Mouse (Mus musculus): ENCODE data around the gene Spata7. TPM values are rescaled to one million over a fixed set of nuclear protein-coding genes. Genes with fewer than 3 reads are reported as not detected.

Gene Spata7
- polyA plus RNA-seq, 1 experiment from 2014 or later: 26.1 TPM

GRCm38 (mm10) chr12:98703961-98704360, 76.0 kb downstream of the Spata7 start:
- H3K36me3 ChIP-seq (ENCODE audit: control insufficient read depth, insufficient read depth, low read length): peaks cover 2% of the 10 kb centered on the region; the same call in 1 of the 2 replicates
- no peak for ATAC-seq (ENCODE audit: insufficient number of reproducible peaks, low FRiP score, low TSS enrichment, low read depth)
- 86% methylated on average over 10 of the region's 10 CpGs for WGBS

DNA sequence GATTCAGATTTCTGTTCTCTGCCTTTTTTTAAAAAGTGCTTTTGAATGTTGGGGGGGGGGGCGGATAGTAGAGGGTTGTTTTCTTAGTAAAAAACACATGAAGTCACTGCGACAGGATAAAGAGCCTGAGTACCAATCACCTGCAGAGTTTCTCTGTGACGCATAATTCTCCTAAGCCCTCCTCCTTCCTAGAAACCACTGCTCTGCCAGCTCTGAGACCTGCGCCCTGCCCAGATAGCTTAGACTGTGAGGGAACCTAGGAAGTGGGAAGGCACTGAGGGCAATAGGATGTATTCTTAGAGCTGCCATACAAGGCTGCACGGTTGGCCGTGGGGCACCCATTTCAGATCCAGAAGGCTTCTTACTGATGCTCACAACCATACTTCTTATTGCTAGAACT, 84.9 kb downstream of the Spata7 start:
- Histone ChIP-seq H3K27ac (replicated peaks; ENCODE audit: low read depth, low read length) (no peak overlapping the region), H3K9me3 (ENCODE audit: control insufficient read depth, low read length) (no peaks in the 10 kb centered on the region), H3K27me3 (ENCODE audit: control insufficient read depth, insufficient read depth, low read length) (no peaks in the 10 kb centered on the region), H3K9ac (ENCODE audit: low read length) (no peak overlapping the region), H3K4me2 (ENCODE audit: low read depth, severe bottlenecking) (no peak overlapping the region), H3K36me3 (ENCODE audit: control insufficient read depth, insufficient read depth, low read length) (no peaks in the 10 kb centered on the region), H3K4me3 (ENCODE audit: low read depth, low read length) (no peak overlapping the region), H3K4me1 (ENCODE audit: control insufficient read depth, insufficient read depth, low read length) (no peaks in the 10 kb centered on the region)
- no peak for ATAC-seq (ENCODE audit: insufficient number of reproducible peaks, low FRiP score, low TSS enrichment, low read depth)
- WGBS: 75% methylated on average over 6 of the region's 6 CpGs
- no peak for DNase-seq (ENCODE audit: low spot score)

More at GRCm38 (mm10) chr12:98703961-98704360, 76.0 kb downstream of the Spata7 start:
- Histone ChIP-seq H3K4me2 (ENCODE audit: low read depth, severe bottlenecking) (no peak overlapping the region), H3K9me3 (ENCODE audit: control insufficient read depth, low read length) (no peaks in the 10 kb centered on the region), H3K4me1 (ENCODE audit: control insufficient read depth, insufficient read depth, low read length) (no peaks in the 10 kb centered on the region), H3K9ac (ENCODE audit: low read length) (no peak overlapping the region), H3K27me3 (ENCODE audit: control insufficient read depth, insufficient read depth, low read length) (no peaks in the 10 kb centered on the region), H3K27ac (replicated peaks; ENCODE audit: low read depth, low read length) (no peak overlapping the region), H3K4me3 (ENCODE audit: low read depth, low read length) (no peak overlapping the region)
- no peak for DNase-seq (ENCODE audit: low spot score)

DNA sequence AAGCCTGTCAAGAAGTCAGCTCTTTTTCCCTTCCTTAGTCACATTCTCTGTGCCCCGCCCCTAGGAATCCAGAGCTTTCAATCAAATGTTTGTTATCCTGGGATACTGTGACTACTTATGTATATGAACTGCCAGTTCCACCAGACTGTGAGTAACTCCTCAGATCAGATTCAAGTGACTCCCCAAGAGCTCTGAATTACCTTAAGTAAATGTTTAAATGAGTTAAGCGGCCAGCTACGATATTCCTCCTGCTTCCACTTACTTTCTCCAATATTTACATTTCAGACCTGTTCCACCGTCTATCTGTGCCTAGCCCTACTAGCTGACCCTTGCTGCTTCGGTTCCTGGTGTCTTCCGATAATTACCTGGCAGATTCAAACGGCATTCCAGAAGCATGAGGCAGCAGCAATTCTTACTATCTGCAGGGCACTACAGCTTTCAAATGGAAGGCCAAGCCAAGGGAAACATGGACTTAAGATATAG, 85.7 kb downstream of the Spata7 start:
- ATAC-seq (ENCODE audit: insufficient number of reproducible peaks, low FRiP score, low TSS enrichment, low read depth) (no peak), DNase-seq (ENCODE audit: low spot score) (no peak)
- no peaks in the 10 kb centered on the region for H3K4me1 ChIP-seq (ENCODE audit: control insufficient read depth, insufficient read depth, low read length)
- no peaks in the 10 kb centered on the region for H3K27me3 ChIP-seq (ENCODE audit: control insufficient read depth, insufficient read depth, low read length)
- no peaks in the 10 kb centered on the region for H3K9me3 ChIP-seq (ENCODE audit: control insufficient read depth, low read length)
- WGBS: 60% methylated on average over 7 of the region's 7 CpGs
- no peak overlapping the region for H3K9ac ChIP-seq (ENCODE audit: low read length)
- H3K4me3 ChIP-seq (ENCODE audit: low read depth, low read length): no peak overlapping the region
- no peak overlapping the region for H3K4me2 ChIP-seq (ENCODE audit: low read depth, severe bottlenecking)
- H3K36me3 ChIP-seq (ENCODE audit: control insufficient read depth, insufficient read depth, low read length): no peaks in the 10 kb centered on the region
- H3K27ac ChIP-seq (replicated peaks; ENCODE audit: low read depth, low read length): no peak overlapping the region

GRCm38 (mm10) chr12:98714757-98715156, 86.8 kb downstream of the Spata7 start:
- Histone ChIP-seq H3K4me1 (ENCODE audit: control insufficient read depth, insufficient read depth, low read length) (no peaks in the 10 kb centered on the region), H3K27me3 (ENCODE audit: control insufficient read depth, insufficient read depth, low read length) (no peaks in the 10 kb centered on the region), H3K36me3 (ENCODE audit: control insufficient read depth, insufficient read depth, low read length) (no peaks in the 10 kb centered on the region), H3K9ac (ENCODE audit: low read length) (no peak overlapping the region; the same call in 1 of the 2 replicates), H3K4me2 (ENCODE audit: low read depth, severe bottlenecking) (no peak overlapping the region), H3K27ac (replicated peaks; ENCODE audit: low read depth, low read length) (no peak overlapping the region), H3K4me3 (ENCODE audit: low read depth, low read length) (no peak overlapping the region), H3K9me3 (ENCODE audit: control insufficient read depth, low read length) (no peaks in the 10 kb centered on the region)
- DNase-seq (ENCODE audit: low spot score) (no peak), ATAC-seq (ENCODE audit: insufficient number of reproducible peaks, low FRiP score, low TSS enrichment, low read depth) (no peak)
- WGBS: 28% methylated on average over 11 of the region's 11 CpGs

DNA sequence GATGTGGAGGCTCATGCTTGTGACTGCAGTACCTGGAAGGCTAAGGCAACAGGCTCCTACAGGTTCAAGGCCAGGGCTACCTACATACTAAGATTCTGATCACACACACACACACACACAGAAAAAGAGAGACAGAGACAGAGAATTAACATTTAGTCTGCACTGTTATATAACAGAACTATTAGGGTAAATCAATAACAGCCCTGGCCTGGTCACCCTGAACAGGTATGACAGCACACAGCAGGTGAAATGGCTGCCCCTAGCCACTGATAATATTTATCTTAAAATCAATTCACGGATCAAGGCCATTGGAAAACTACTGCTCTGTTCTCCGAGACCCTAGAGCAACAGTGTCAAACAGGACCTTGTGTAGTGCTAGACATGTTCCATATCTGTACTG, 88.2 kb downstream of the Spata7 start:
- ATAC-seq (ENCODE audit: insufficient number of reproducible peaks, low FRiP score, low TSS enrichment, low read depth) (no peak), DNase-seq (ENCODE audit: low spot score) (no peak)
- Histone ChIP-seq H3K9ac (ENCODE audit: low read length) (no peak overlapping the region), H3K36me3 (ENCODE audit: control insufficient read depth, insufficient read depth, low read length) (no peaks in the 10 kb centered on the region), H3K27ac (replicated peaks; ENCODE audit: low read depth, low read length) (no peak overlapping the region), H3K4me1 (ENCODE audit: control insufficient read depth, insufficient read depth, low read length) (no peaks in the 10 kb centered on the region), H3K4me2 (ENCODE audit: low read depth, severe bottlenecking) (no peak overlapping the region), H3K4me3 (ENCODE audit: low read depth, low read length) (no peak overlapping the region), H3K27me3 (ENCODE audit: control insufficient read depth, insufficient read depth, low read length) (no peaks in the 10 kb centered on the region), H3K9me3 (ENCODE audit: control insufficient read depth, low read length) (no peaks in the 10 kb centered on the region)
- 90% methylated on average over 2 of the region's 2 CpGs for WGBS

Other genes starting within 250 kb of the Spata7 start
- not detected in 2 replicates for gene Kcnk10, start 49.8 kb upstream of the Spata7 start, polyA plus RNA-seq (2014; fragmentation: Nextera tagmentation; extraction: Ambion mirVana)
- gene Ptpn21, start 109.2 kb downstream of the Spata7 start, polyA plus RNA-seq (2014; fragmentation: Nextera tagmentation; extraction: Ambion mirVana): 6.2 and 6.5 TPM in 2 replicates
- gene Zc3h14, start 118.8 kb downstream of the Spata7 start, polyA plus RNA-seq (2014; fragmentation: Nextera tagmentation; extraction: Ambion mirVana): 158 and 170 TPM in 2 replicates